Mouse (Mus musculus): Measurements from ENCODE around the gene Frmd4a.

Frmd4a gene

GRCm38 (mm10) chr2:4518549-4518948 is 501.0 kb downstream of the Frmd4a start:
- no peak for DNase-seq (ENCODE audit: low spot score in 2 of 2)

DNA sequence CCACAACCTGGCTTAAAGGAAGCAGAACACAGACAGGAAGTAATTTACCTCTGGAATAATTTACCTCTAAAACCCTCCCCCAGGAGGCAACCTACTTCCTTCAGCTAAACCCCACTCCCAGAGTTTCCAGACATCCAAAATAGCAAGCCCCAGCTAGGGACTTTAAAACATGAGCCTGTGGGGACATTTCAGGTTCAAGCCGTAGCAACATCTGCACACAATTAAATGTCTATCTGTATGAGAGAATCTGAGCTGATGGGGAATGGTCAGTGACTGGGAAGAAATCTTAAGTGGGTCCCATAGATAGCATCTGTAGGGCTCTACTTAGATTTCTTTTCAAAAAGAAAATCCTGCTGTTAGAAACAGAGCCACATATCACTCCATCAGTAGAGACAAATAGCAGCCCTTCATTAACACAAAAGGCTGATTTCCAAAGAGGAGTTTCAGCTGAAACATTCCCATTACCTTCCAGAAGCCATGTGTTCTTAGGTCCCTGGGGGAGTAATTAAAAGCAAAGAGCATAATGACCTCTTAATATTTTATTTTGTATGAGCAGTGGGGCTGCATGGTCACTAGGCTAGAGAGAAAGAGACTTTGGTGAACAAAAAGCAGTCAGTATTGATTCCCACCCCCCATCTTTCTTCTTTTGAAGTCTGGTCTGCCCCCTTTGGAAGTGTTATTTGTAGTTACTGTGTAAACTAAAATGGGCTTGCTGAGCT is 505.4 kb downstream of the Frmd4a start:
- no peak for DNase-seq (ENCODE audit: low spot score in 2 of 2)

DNA sequence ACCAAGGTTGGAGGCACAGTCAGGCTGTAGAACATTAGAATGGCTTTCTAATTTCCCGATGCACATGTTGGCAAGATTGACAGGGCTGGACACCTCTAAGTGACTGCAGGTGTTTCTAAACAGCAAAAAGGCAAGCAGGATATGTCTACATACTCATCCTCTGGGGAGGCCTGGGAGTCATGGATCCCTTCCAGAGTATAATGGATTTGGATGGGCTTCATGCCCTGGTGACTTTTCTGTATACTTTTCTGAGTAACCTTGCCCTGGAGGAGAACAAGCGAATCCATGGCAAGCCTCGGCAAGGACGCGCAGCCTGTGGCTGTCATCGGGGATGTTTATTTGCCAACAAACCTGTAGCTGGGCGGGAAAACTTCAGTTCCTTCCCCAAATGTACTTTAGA is 509.6 kb downstream of the Frmd4a start:
- no peak for DNase-seq (ENCODE audit: low spot score in 2 of 2)

DNA sequence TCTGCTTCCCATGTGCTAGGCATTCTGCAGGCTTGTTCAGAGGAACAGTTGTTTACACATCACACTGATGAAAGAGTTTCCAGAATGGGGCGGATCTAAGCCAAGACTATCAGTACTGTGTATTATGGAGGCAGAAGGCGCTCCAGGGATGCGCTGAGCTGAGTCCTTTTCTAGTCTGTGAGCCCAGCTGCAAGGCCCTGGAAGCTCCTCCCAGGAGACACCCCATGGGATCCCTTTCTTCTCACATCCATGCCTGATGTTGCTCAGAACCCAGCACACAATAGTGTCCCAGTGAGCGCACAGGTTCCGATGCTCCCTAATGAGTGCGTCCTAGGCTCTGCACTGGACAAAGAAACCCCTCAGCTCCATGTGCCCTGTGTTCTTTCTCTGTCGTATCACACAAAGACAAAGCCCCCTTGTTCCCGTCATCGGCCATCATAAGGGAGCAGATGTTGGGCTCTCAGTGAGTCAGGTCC is 511.8 kb downstream of the Frmd4a start:
- peak in 1 of 2 experiments; percentile 36 for DNase-seq (ENCODE audit: low spot score in 2 of 2)

DNA sequence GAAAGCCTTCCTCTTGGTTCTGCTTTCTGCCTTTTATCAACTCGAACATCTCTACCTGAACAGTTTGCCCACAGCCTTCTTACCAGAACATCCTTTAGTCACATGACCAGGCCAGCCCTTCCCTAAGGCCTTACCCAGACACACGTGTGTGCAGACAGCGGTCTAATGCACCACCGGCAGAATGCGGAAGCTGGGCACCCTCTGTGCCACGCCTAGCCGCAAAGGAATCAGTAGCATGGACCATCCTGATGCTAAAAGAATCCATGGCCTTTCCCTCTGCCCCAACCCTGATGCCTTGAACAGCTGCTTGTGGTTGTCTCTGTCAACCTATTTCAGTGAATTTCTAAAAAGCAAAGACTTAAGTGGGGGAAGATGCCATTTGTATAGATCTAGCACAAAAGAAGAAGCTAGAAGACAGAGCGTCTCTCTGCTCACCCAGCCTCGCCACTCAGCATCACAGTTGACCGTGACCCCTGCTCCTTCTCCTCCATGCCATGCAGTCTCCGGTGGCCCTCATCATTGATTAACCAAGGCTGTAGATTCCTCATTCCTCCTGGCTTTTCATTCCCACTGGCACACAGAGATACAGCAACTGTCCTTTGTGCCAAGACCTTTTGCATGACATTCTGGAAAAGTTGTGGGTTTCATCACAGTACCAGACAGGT is 514.1 kb downstream of the Frmd4a start:
- no peak for DNase-seq (ENCODE audit: low spot score in 2 of 2)

DNA sequence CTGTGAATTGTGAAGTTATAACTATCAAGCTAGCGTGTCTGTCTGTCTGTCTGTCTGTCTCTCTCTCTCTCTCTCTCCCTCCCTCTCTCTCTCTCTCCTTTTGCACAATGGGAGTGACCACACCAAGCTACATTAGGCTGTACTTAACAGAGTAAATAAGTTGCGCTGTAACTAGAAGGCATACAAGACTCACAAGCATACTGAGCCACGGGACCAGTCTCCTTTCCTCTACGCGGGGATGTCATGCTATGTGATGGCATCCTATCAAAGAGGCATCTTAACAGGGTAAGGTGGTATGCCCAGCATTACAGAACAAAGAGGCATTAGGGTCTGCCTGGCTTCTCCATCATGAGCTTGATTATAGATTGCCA is 514.7 kb downstream of the Frmd4a start:
- no peak for DNase-seq (ENCODE audit: low spot score in 2 of 2)

GRCm38 (mm10) chr2:4532945-4533344 is 515.4 kb downstream of the Frmd4a start:
- no peak for DNase-seq (ENCODE audit: low spot score in 2 of 2)

- no peak for DNase-seq (ENCODE audit: low spot score in 2 of 2)
These were observed 517.8 kb downstream of the Frmd4a start for GRCm38 (mm10) chr2:4535187-4535864.

GRCm38 (mm10) chr2:4541330-4541729 is 523.8 kb downstream of the Frmd4a start:
- DNase-seq (ENCODE audit: low spot score in 2 of 2), result no peak

- DNase-seq (ENCODE audit: low spot score in 2 of 2), result no peak
These were observed 524.5 kb downstream of the Frmd4a start for GRCm38 (mm10) chr2:4541844-4542628.

DNA sequence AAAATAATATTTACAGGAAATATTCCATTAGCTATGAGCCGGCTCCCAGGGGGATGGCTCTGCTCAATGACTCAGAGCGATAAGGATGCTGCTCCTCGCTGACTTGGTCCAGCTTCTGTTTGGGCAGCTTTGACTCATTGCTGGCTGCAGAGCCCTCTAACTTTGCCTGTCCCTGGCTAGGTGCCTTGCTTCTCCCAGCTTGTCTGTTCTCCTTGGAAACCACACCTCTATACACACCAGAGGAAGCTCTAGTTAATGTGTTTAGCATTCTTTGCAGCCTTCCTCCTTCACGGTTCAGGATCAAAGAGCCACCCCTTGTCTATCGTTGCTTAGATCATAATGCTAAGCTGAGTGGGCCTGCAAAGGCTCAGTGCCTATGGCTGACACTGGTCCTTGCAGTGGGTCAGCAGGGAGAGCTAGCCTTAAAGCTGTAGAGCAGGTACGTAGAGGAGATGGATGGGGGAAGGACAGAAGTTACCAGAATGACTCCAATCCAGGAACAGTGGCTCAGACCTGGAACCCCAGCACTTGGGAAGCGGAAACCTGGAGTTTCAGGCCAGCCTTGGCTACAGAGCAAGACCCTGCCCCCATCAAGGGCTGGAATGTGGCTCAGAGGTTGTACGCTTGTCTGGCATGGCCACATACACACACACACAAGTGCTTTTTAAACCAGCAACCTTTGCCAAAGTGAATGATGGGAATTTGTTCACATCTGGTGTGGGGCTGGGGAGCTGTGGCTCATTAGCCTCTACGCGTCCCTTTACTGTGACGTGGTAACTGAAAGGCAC is 525.3 kb downstream of the Frmd4a start:
- DNase-seq (ENCODE audit: low spot score in 2 of 2), result no peak

DNA sequence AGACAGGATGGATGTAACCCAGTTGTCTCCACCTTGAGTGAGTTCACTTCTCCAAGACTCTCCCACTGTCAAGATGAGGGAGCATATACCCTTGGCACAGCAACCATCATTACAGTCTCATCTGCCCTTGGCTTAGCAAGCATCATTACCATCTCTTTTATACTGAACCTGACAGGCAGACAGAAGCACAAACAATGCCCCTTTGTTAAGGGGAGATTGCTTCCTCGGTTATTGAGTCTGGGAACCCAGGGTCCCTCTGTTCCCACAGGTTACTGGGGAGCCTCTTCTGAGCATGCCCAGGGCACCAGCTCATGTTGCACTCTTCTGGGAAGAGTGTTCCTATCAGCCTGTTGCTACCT is 525.9 kb downstream of the Frmd4a start:
- DNase-seq (ENCODE audit: low spot score in 2 of 2), result no peak

DNA sequence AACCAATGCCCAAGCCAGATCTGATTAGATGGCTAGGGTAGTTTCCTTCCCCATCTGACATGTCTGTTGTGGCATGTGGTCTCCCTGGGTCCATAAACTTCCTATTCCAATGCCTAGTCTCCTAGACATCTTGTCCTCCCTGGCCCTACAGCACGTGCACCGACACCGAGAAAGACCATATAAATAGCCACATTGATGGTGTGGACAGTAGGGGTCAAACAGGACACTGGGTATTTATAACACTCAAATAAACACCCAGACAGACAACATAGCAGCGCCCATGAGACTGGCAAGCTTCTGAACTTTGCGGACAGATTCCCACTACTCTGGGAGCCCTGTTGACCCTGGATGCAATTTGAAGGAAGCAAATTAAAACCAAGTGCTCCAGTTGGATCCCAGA is 526.8 kb downstream of the Frmd4a start:
- DNase-seq (ENCODE audit: low spot score in 2 of 2), result no peak

- DNase-seq (ENCODE audit: low spot score in 2 of 2), result no peak
These were observed 527.7 kb downstream of the Frmd4a start for GRCm38 (mm10) chr2:4545261-4545660.

DNA sequence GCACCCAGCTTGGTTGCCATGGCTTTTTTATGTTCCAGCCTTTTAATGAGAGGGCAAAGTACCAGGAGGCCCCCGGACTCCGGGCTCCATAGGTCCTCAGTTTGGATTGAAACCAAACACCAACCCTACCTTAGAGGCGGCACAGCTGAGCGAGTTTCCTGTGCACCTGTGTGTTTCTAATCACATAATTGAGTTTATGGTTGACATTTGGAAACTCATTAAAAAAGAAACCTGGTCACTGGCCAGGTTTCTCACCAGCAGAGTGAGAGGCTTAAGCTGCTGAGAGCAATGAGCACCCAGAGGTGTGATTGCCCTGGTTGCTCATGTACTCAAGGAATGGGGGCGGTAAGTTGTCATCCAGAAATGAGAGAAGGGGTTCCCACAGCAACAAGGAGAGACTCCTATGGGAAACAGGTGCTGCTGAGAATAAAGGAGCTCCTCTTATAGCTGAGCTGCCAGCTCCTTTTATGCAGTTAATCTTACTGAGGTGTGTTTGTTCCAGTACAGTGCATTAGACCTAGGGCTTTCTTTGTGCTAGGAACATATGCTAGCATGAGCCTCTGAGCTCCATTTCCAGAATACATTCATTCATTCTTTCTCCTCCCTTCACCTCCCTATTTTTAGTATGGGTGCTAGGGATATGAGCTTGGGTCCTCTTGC is 529.6 kb downstream of the Frmd4a start:
- DNase-seq (ENCODE audit: low spot score in 2 of 2), result no peak

GRCm38 (mm10) chr2:4549271-4549670 is 531.8 kb downstream of the Frmd4a start:
- DNase-seq (ENCODE audit: low spot score in 2 of 2), result no peak

GRCm38 (mm10) chr2:4550017-4550763 is 532.7 kb downstream of the Frmd4a start:
- no peak for DNase-seq (ENCODE audit: low spot score in 2 of 2)

- DNase-seq (ENCODE audit: low spot score in 2 of 2), result no peak
These were observed 533.9 kb downstream of the Frmd4a start for GRCm38 (mm10) chr2:4551438-4551837.

- no peak for DNase-seq (ENCODE audit: low spot score in 2 of 2)
These were observed 534.3 kb downstream of the Frmd4a start for GRCm38 (mm10) chr2:4551866-4552265.

GRCm38 (mm10) chr2:4552486-4552885 is 535.0 kb downstream of the Frmd4a start:
- no peak for DNase-seq (ENCODE audit: low spot score in 2 of 2)

Data from frontal cortex, postnatal 14 days (tissue).